Mouse (Mus musculus) forebrain, embryonic 13.5 days (tissue): ENCODE data around the gene Fitm2. TPM values are rescaled to one million over a fixed set of nuclear protein-coding genes. Genes with fewer than 3 reads are reported as not detected.

ENCODE experiments used
- ATAC-seq: fragments of 200-750 bp; cut with Nextera tagmentation; 2 replicates; pipeline ENCODE4 v1.8.0; 2017
- H3K27ac ChIP-seq: fragments of 300-500 bp; sonication (generic); 2 replicates; pipeline ENCODE4 v1.5.1; 2015; ENCODE audit warnings: inconsistent platforms, mild to moderate bottlenecking, moderate library complexity
- H3K27me3 ChIP-seq: fragments of 300-500 bp; sonication (generic); 2 replicates; pipeline ENCODE4 v1.6.1; 2015; ENCODE audit warnings: mild to moderate bottlenecking, inconsistent platforms
- H3K36me3 ChIP-seq: fragments of 300-500 bp; sonication (generic); 2 replicates; pipeline ENCODE4 v1.6.1; 2015; ENCODE audit warnings: mild to moderate bottlenecking, inconsistent platforms; ENCODE audit not compliant: poor library complexity, severe bottlenecking
- H3K4me1 ChIP-seq: fragments of 300-500 bp; sonication (generic); 2 replicates; pipeline ENCODE4 v1.6.1; 2015; ENCODE audit warnings: inconsistent platforms
- H3K4me2 ChIP-seq: fragments of 300-500 bp; sonication (generic); 2 replicates; pipeline ENCODE4 v1.6.1; 2015; ENCODE audit warnings: inconsistent platforms, mild to moderate bottlenecking, moderate library complexity
- H3K4me3 ChIP-seq: fragments of 300-500 bp; sonication (generic); 2 replicates; pipeline ENCODE4 v1.5.1; 2015; ENCODE audit warnings: mild to moderate bottlenecking, inconsistent platforms
- H3K9ac ChIP-seq: fragments of 300-500 bp; sonication (generic); 2 replicates; pipeline ENCODE4 v1.6.1; 2015; ENCODE audit warnings: mild to moderate bottlenecking, inconsistent platforms
- H3K9me3 ChIP-seq: fragments of 300-500 bp; sonication (generic); replicated peaks from 2 replicates; pipeline ENCODE4 v1.6.1; 2016; ENCODE audit warnings: inconsistent platforms
- WGBS: fragments of 180-500 bp; shearing (Covaris S2); methylation state at CpG from one replicate; pipeline ENCODE4 v1.1.7; 2015; 5-methylcytosine and 5-hydroxymethylcytosine counted together
- polyA plus RNA-seq: library from polyadenylated mRNA; unstranded; fragments of >200 nt; fragmentation: Nextera tagmentation; extraction: Ambion mirVana; gene quantifications from 2 replicates; pipeline ENCODE4 v1.2.1, GENCODE M21; 2015

The Fitm2 gene
- polyA plus RNA-seq, 1 experiment from 2014 or later: 10.2 TPM

- Histone ChIP-seq H3K4me3 (peak overlapping the region; percentile 1; the same call in 1 of the 2 replicates), H3K36me3 (no peaks in the 10 kb centered on the region), H3K4me2 (peak overlapping the region; percentile 44), H3K9me3 (no peaks in the 10 kb centered on the region), H3K4me1 (peaks cover 5% of the 10 kb centered on the region; the same call in 1 of the 2 replicates), H3K9ac (peak overlapping the region; percentile 43; the same call in 1 of the 2 replicates), H3K27me3 (peaks cover 21% of the 10 kb centered on the region), H3K27ac (no peak overlapping the region)
- under 1% methylated on average over 21 of the region's 21 CpGs for WGBS
- no peak for ATAC-seq
Observed at GRCm38 (mm10) chr2:163481539-163482029, 9.2 kb upstream of the Fitm2 start.

GRCm38 (mm10) chr2:163480191-163480825 lies 7.9 kb upstream of the Fitm2 start:
- Histone ChIP-seq H3K36me3 (no peaks in the 10 kb centered on the region), H3K4me2 (no peak overlapping the region), H3K27ac (no peak overlapping the region), H3K9ac (no peak overlapping the region), H3K9me3 (no peaks in the 10 kb centered on the region), H3K27me3 (peaks cover 21% of the 10 kb centered on the region), H3K4me3 (no peak overlapping the region), H3K4me1 (peaks cover 5% of the 10 kb centered on the region; the same call in 1 of the 2 replicates)
- 52% methylated on average over 18 of the region's 18 CpGs for WGBS
- ATAC-seq: no peak

- Histone ChIP-seq H3K27ac (peak overlapping the region; percentile 32; the same call in 1 of the 2 replicates), H3K9me3 (no peaks in the 10 kb centered on the region), H3K36me3 (peaks cover 28% of the 10 kb centered on the region), H3K4me1 (peaks cover 12% of the 10 kb centered on the region), H3K4me2 (peak overlapping the region; percentile 78), H3K27me3 (no peaks in the 10 kb centered on the region), H3K9ac (peak overlapping the region; percentile 84), H3K4me3 (peak overlapping the region; percentile 72)
- ATAC-seq: no peak; the same call in 1 of the 2 replicates
- 5% methylated on average over 36 of the region's 36 CpGs for WGBS
Observed at GRCm38 (mm10) chr2:163471710-163472465, 541 bp downstream of the Fitm2 start.

- peak overlapping the region; percentile 78 for H3K4me2 ChIP-seq
- H3K27ac ChIP-seq: no peak overlapping the region
- no peak for ATAC-seq
- H3K9me3 ChIP-seq: no peaks in the 10 kb centered on the region
- H3K9ac ChIP-seq: 0 out of 2 replicates have a peak overlapping the region, but pooled peaks have one; percentile 84
- no peaks in the 10 kb centered on the region for H3K27me3 ChIP-seq
- H3K36me3 ChIP-seq: peaks cover 35% of the 10 kb centered on the region
- 65% methylated on average over 3 of the region's 3 CpGs for whole genome bisulfite sequencing
- peaks cover 12% of the 10 kb centered on the region for H3K4me1 ChIP-seq
- H3K4me3 ChIP-seq: peak overlapping the region; percentile 72; the same call in 1 of the 2 replicates
Observed at GRCm38 (mm10) chr2:163471136-163471535, 1.3 kb downstream of the Fitm2 start.

- no peaks in the 10 kb centered on the region for H3K9me3 ChIP-seq
- ATAC-seq: no peak
- no peak overlapping the region for H3K27ac ChIP-seq
- peaks cover 12% of the 10 kb centered on the region for H3K4me1 ChIP-seq
- 94% methylated on average over 15 of the region's 15 CpGs for whole genome bisulfite sequencing
- peaks cover 35% of the 10 kb centered on the region for H3K36me3 ChIP-seq
- no peaks in the 10 kb centered on the region for H3K27me3 ChIP-seq
- no peak overlapping the region for H3K4me3 ChIP-seq
- H3K9ac ChIP-seq: no peak overlapping the region
- H3K4me2 ChIP-seq: no peak overlapping the region
Observed at GRCm38 (mm10) chr2:163469711-163470110, 2.7 kb downstream of the Fitm2 start.

- no peaks in the 10 kb centered on the region for H3K9me3 ChIP-seq
- ATAC-seq: no peak
- H3K36me3 ChIP-seq: peaks cover 35% of the 10 kb centered on the region
- peaks cover 12% of the 10 kb centered on the region for H3K4me1 ChIP-seq
- no peak overlapping the region for H3K27ac ChIP-seq
- H3K4me3 ChIP-seq: no peak overlapping the region
- H3K9ac ChIP-seq: no peak overlapping the region
- WGBS: 97% methylated on average over 6 of the region's 6 CpGs
- no peak overlapping the region for H3K4me2 ChIP-seq
- no peaks in the 10 kb centered on the region for H3K27me3 ChIP-seq
Observed at GRCm38 (mm10) chr2:163468866-163469265, 3.6 kb downstream of the Fitm2 start.

GRCm38 (mm10) chr2:163467585-163467984 lies 4.8 kb downstream of the Fitm2 start:
- Histone ChIP-seq H3K9me3 (no peaks in the 10 kb centered on the region), H3K9ac (no peak overlapping the region), H3K27ac (no peak overlapping the region), H3K36me3 (peaks cover 35% of the 10 kb centered on the region), H3K27me3 (no peaks in the 10 kb centered on the region), H3K4me3 (no peak overlapping the region), H3K4me2 (no peak overlapping the region), H3K4me1 (peaks cover 12% of the 10 kb centered on the region)
- WGBS: 92% methylated on average over 6 of the region's 6 CpGs
- no peak for ATAC-seq

- no peak for ATAC-seq
- Histone ChIP-seq H3K27ac (no peak overlapping the region), H3K27me3 (no peaks in the 10 kb centered on the region), H3K9ac (no peak overlapping the region), H3K4me3 (no peak overlapping the region), H3K9me3 (no peaks in the 10 kb centered on the region), H3K4me2 (no peak overlapping the region), H3K36me3 (peaks cover 35% of the 10 kb centered on the region), H3K4me1 (peaks cover 9% of the 10 kb centered on the region)
- 78% methylated on average over 8 of the region's 8 CpGs for WGBS
Observed at GRCm38 (mm10) chr2:163466771-163467170, 5.7 kb downstream of the Fitm2 start.

GRCm38 (mm10) chr2:163464562-163464961 lies 7.9 kb downstream of the Fitm2 start:
- Histone ChIP-seq H3K4me2 (no peak overlapping the region), H3K9ac (no peak overlapping the region), H3K4me1 (no peaks in the 10 kb centered on the region), H3K27me3 (no peaks in the 10 kb centered on the region), H3K36me3 (peaks cover 30% of the 10 kb centered on the region), H3K9me3 (no peaks in the 10 kb centered on the region), H3K4me3 (no peak overlapping the region), H3K27ac (no peak overlapping the region)
- WGBS: 81% methylated on average over 6 of the region's 6 CpGs
- no peak for ATAC-seq

GRCm38 (mm10) chr2:163463998-163464397 lies 8.4 kb downstream of the Fitm2 start:
- Histone ChIP-seq H3K27ac (no peak overlapping the region), H3K4me1 (0 out of 2 replicates have a peak, but pooled peaks cover 4% of the 10 kb centered on the region), H3K27me3 (no peaks in the 10 kb centered on the region), H3K9me3 (no peaks in the 10 kb centered on the region), H3K4me3 (no peak overlapping the region), H3K36me3 (peaks cover 25% of the 10 kb centered on the region), H3K9ac (no peak overlapping the region), H3K4me2 (no peak overlapping the region)
- 81% methylated on average over 4 of the region's 4 CpGs for WGBS
- ATAC-seq: no peak

- WGBS: 71% methylated on average over 10 of the region's 10 CpGs
- H3K9ac ChIP-seq: no peak overlapping the region
- no peaks in the 10 kb centered on the region for H3K9me3 ChIP-seq
- no peak for ATAC-seq
- H3K27me3 ChIP-seq: no peaks in the 10 kb centered on the region
- peaks cover 19% of the 10 kb centered on the region for H3K36me3 ChIP-seq
- H3K27ac ChIP-seq: no peak overlapping the region
- H3K4me2 ChIP-seq: no peak overlapping the region
- H3K4me1 ChIP-seq: 0 out of 2 replicates have a peak, but pooled peaks cover 7% of the 10 kb centered on the region
- no peak overlapping the region for H3K4me3 ChIP-seq
Observed at GRCm38 (mm10) chr2:163463251-163463769, 9.1 kb downstream of the Fitm2 start.

GRCm38 (mm10) chr2:163462801-163463200 lies 9.6 kb downstream of the Fitm2 start:
- Histone ChIP-seq H3K9me3 (no peaks in the 10 kb centered on the region), H3K4me1 (0 out of 2 replicates have a peak, but pooled peaks cover 7% of the 10 kb centered on the region), H3K36me3 (peaks cover 14% of the 10 kb centered on the region), H3K4me2 (no peak overlapping the region), H3K4me3 (no peak overlapping the region), H3K27ac (no peak overlapping the region), H3K9ac (no peak overlapping the region), H3K27me3 (0 out of 2 replicates have a peak, but pooled peaks cover 2% of the 10 kb centered on the region)
- ATAC-seq: no peak
- 86% methylated on average over 11 of the region's 11 CpGs for WGBS
